Mouse (Mus musculus): ENCODE results near the gene Defb41. TPM values are rescaled to one million over a fixed set of nuclear protein-coding genes. Genes with fewer than 3 reads are reported as not detected.

Defb41 gene
- polyA plus RNA-seq, 1 experiment from 2014 or later: not detected

Other genes starting within 250 kb of the Defb41 start
- gene Crisp4, start 119.2 kb downstream of the Defb41 start, polyA plus RNA-seq (2016; fragmentation: Nextera tagmentation; extraction: Ambion mirVana): not detected in 2 replicates
- not detected in 2 replicates for gene Defb18, start 27.7 kb downstream of the Defb41 start, polyA plus RNA-seq (2016; fragmentation: Nextera tagmentation; extraction: Ambion mirVana)